Mouse (Mus musculus) myocyte (in vitro differentiated cells): ENCODE results near the gene Layn.

ENCODE experiments used
- CEBPB ChIP-seq: IDR thresholded peaks from 2 replicates; pipeline ENCODE4 v1.6.1; 2011; ENCODE audit warnings: mild to moderate bottlenecking, moderate library complexity; ENCODE audit not compliant: poor library complexity, insufficient read depth, severe bottlenecking
- E2F4 ChIP-seq: IDR thresholded peaks from one replicate; pipeline ENCODE4 v1.6.1; 2011; ENCODE audit warnings: mild to moderate bottlenecking, control low read depth, moderate library complexity; ENCODE audit not compliant: insufficient read depth
- MAX ChIP-seq: IDR thresholded peaks from one replicate; pipeline ENCODE4 v1.6.1; 2011; ENCODE audit warnings: low read depth, mild to moderate bottlenecking, control low read depth
- MYOD1 ChIP-seq, 3 experiments: IDR thresholded peaks; one replicate each; pipeline ENCODE4 v1.6.1; 2011; ENCODE audit warnings: control low read depth in 2 of 3, low read depth in 2 of 3, mild to moderate bottlenecking in 2 of 3, moderate library complexity in 1 of 3; ENCODE audit not compliant: insufficient read length in 2 of 3, control insufficient read depth in 1 of 3
- MYOG ChIP-seq, 3 experiments: IDR thresholded peaks; one replicate each; pipeline ENCODE4 v1.6.1; 2011; ENCODE audit warnings: control low read depth in 2 of 3, low read depth in 2 of 3, mild to moderate bottlenecking in 2 of 3; ENCODE audit not compliant: insufficient read length in 2 of 3, control insufficient read depth in 1 of 3, insufficient read depth in 1 of 3
- POLR2A ChIP-seq: IDR thresholded peaks from one replicate; pipeline ENCODE4 v1.6.1; 2011; ENCODE audit warnings: low read depth, mild to moderate bottlenecking, control low read depth, moderate library complexity; ENCODE audit not compliant: insufficient read length
- POLR2AphosphoS2 ChIP-seq: IDR thresholded peaks from one replicate; pipeline ENCODE4 v1.6.1; 2011; ENCODE audit warnings: low read depth, control low read depth; ENCODE audit not compliant: insufficient read length
- SRF ChIP-seq: IDR thresholded peaks from one replicate; pipeline ENCODE4 v1.6.1; 2011; ENCODE audit warnings: low read depth; ENCODE audit not compliant: control insufficient read depth, insufficient read length
- TCF12 ChIP-seq: IDR thresholded peaks from one replicate; pipeline ENCODE4 v1.6.1; 2011; ENCODE audit warnings: mild to moderate bottlenecking, control low read depth; ENCODE audit not compliant: poor library complexity, insufficient read depth, severe bottlenecking
- TCF3 ChIP-seq: IDR thresholded peaks from one replicate; pipeline ENCODE4 v1.6.1; 2011; ENCODE audit warnings: low read depth, control low read depth; ENCODE audit not compliant: insufficient read length

GRCm38 (mm10) chr9:51032291-51032690, 44.6 kb downstream of the Layn start:
- no peak for TF ChIP-seq POLR2A
- TF ChIP-seq TCF12: no peak
- no peak for TF ChIP-seq CEBPB
- TF ChIP-seq MYOD1 (IDR thresholded peaks at IDR 0.05; ENCODE audit: control insufficient read depth in 1 of 3, insufficient read length in 2 of 3, low read depth in 2 of 3): no peak
- no peak for TF ChIP-seq MYOG (IDR thresholded peaks at IDR 0.05; ENCODE audit: control insufficient read depth in 1 of 3, insufficient read depth in 1 of 3, insufficient read length in 2 of 3, low read depth in 2 of 3)
- no peak for TF ChIP-seq MAX
- no peak for TF ChIP-seq POLR2AphosphoS2
- no peak for TF ChIP-seq E2F4
- no peak for TF ChIP-seq TCF3
- no peak for TF ChIP-seq SRF
